Mouse (Mus musculus): ENCODE measurements around the gene Trmu.

The Trmu gene

GRCm38 (mm10) chr15:85899396-85899795 is 20.3 kb downstream of the Trmu start:
- DNase-seq: no peak

GRCm38 (mm10) chr15:85900318-85900717 is 21.2 kb downstream of the Trmu start:
- no peak for DNase-seq

- no peak for DNase-seq
These were observed 21.7 kb downstream of the Trmu start for GRCm38 (mm10) chr15:85900801-85901200.

- no peak for DNase-seq
These were observed 23.4 kb downstream of the Trmu start for GRCm38 (mm10) chr15:85902505-85902904.

- no peak for DNase-seq
These were observed 24.7 kb downstream of the Trmu start for GRCm38 (mm10) chr15:85903826-85904225.

GRCm38 (mm10) chr15:85908660-85909491 is 29.8 kb downstream of the Trmu start:
- peak; percentile 14 for DNase-seq

GRCm38 (mm10) chr15:85909492-85909829 is 30.3 kb downstream of the Trmu start:
- no peak for DNase-seq

GRCm38 (mm10) chr15:85909931-85910330 is 30.8 kb downstream of the Trmu start:
- DNase-seq: peak; percentile 22

- DNase-seq: peak; percentile 76
These were observed 34.5 kb downstream of the Trmu start for GRCm38 (mm10) chr15:85913605-85914004.

- DNase-seq: peak; percentile 48
These were observed 40.2 kb downstream of the Trmu start for GRCm38 (mm10) chr15:85919191-85919891.

GRCm38 (mm10) chr15:85919892-85920248 is 40.8 kb downstream of the Trmu start:
- DNase-seq: no peak

- no peak for DNase-seq
These were observed 42.7 kb downstream of the Trmu start for GRCm38 (mm10) chr15:85921855-85922254.

- DNase-seq: no peak
These were observed 49.0 kb downstream of the Trmu start for GRCm38 (mm10) chr15:85928161-85928560.

GRCm38 (mm10) chr15:85935627-85936049 is 56.5 kb downstream of the Trmu start:
- DNase-seq: peak; percentile 70

Measured in kidney, postnatal 14 days (tissue).